Mouse (Mus musculus) gastrocnemius, postnatal 10 days (tissue): Measurements from ENCODE around the gene Morn4. TPM values are rescaled to one million over a fixed set of nuclear protein-coding genes. Genes with fewer than 3 reads are reported as not detected.

Experiments used
- DNase-seq: peaks from one replicate; pipeline ENCODE4 v3.0.0; 2021; ENCODE audit warnings: mixed read lengths
- long read RNA-seq, 2 experiments: library from polyadenylated mRNA; stranded (forward); transcript quantifications; one replicate each; pipeline ENCODE4 v2.0.0; 2021
- total RNA-seq, 2 experiments: library from RNA; stranded (reverse); gene quantifications; 2 replicates each; pipeline ENCODE4 v1.2.3; 2021

Gene Morn4
- total RNA-seq: 1 to 10 TPM; 1.8 to 2.6 TPM
- long read RNA-seq, experiment 1: 0 reads
- long read RNA-seq, experiment 2, partial matches to known transcripts: 0 of 1 reads
- long read RNA-seq, experiment 2, other reads (novel, unspliced or antisense): 1 of 1 reads

DNA sequence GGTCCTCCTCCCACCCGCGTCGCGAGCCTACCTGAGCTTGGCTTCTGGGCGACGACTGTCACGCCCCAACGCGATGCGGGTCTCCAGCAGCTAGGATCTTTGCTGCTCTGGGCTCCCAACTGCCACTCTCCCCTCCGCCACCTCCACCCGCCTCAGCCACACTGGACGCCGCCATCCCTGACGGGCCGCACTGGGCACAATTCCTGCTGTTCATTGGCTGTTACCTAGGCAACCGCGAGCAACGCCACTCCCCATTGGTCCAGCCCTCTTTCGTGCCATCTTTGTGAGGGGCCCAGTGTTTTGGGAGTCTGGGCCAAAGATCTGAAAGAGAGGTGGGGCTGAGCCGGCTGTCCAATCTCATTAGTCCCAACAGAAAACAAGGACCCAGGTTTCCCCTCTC lies at the start of gene Morn4:
Gene Morn4 (minus strand): TSS at position 192 of the 400 bp plus-strand sequence.
- DNase-seq: peak; percentile 65

DNA sequence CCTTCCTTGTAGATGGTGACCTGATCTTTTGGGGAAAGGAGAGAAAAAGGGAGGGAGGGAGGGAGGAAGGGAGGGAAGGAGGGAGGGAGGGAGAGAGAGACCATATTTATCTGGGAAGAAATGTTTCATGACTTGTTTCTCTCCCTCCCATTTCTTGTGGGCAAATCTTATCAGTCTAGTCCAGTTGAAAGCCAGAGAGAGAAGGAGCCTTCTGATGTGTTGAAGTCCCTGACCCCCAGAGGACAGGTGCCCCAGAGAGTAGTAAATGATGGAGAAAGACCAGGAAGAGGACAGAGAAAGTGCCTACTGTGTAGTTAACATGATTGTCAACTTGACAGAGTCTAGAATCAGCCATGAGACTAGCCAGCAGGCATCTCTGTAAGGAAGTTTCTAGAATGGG lies 48.9 kb upstream of the Morn4 start:
- no peak for DNase-seq

DNA sequence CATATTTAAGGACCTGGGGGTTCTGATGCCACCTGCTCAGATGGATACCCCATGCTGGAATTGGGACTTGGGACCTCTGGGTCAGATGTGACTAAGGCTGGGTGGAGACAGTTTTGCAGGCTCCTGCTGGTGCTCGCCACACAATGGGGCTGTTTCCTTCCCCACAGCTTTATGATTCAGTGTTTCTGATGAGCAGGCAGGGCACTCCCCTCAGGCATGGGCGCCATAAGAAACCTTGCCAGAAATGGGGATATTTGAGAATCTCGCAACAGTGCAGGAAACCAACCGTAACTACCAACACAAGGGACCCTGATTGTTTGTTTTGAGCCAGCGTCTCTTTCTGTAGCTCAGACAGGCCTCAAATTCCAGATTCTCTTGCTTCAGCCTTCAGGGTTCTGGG lies 44.9 kb upstream of the Morn4 start:
- DNase-seq: no peak

DNA sequence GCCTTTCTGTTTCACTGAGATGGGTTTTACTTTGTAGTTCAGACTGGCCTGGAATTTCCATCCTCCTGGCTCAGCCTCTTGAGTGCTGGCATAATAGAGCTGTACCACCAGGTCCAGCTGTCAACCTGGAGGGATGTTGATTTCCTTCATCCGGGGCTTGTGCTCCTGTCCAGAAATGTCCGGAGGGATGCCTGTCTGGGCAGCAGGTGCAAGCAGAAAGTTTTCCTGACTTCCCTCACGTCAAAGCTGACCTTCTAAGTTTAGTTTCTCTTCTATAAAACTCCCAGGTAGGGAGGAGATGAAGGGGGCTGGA lies 44.1 kb upstream of the Morn4 start:
- no peak for DNase-seq

DNA sequence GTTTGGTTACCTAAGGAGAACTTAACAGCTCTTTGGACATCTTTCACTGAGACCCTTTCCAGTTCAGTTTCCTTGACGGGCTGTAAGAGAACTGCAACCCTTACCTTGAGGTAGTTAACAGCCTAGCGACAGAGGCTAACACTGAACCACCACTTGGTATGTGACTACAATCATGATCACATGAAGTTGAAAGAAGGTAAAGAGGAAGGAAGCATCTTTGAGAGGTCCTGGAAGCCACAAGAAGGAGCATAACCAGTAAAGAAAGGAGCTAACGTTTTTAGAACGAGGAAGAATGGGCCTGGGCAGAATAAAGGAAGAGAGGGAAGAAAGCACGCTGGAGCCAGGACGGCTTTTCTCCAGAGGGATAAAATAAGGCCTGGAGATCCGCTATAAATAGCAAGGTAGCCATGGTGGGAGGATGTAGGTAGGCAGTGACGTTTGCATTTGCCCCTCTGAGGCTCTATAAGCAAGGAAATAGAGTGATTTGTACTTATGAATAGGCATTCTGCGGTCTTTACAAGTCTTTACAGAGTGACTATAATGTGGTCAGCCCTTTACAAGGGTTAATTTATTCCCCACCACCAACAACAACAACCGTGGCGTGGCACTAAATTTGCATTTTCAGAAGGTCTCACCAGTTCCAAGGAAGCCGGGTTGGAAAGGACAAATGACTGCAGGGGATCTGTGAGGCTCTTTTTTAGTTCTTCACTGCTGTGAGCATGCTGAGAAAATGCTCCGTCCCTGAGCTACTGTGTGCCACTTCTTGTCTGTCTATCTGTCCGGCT lies 43.5 kb upstream of the Morn4 start:
- DNase-seq: no peak

DNA sequence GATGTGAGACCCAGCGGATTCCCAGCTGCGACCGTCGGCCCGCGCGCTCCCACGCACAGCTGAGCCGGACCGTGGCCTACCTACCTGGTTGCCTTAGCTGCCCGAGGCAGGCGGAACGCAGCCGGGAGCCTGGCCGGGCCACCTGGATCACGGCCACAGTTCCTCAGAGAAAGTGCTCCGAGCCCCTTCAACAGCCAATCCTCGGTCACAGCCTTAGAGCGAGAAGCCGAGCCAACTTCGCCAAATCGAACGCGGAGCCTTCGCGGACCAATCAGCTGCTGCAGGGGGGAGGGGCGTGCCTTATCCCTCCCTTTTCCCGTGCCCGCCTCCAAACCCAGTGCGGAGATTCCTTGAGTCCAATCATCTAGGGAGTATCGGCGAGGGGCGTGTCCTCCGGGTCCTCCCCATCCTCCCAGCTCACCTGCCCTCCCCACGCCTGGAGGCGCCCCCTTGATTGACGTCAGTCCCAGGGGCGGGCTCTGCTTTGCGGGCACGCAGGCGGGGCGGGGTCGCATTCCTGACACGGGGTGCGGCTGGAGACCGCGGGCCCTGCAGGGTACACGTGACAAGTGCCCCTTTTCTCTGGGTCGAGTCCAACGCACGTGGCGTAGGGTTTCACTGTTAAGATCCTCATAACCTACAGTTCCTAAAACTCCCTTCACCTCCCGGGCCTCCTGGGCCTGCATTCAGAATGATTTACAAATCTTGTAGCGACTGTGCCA lies 42.8 kb upstream of the Morn4 start, which contains the start of gene Avpi1:
Gene Avpi1 (minus strand): TSS at position 273 of the 722 bp plus-strand sequence.
- peak; percentile 92 for DNase-seq

DNA sequence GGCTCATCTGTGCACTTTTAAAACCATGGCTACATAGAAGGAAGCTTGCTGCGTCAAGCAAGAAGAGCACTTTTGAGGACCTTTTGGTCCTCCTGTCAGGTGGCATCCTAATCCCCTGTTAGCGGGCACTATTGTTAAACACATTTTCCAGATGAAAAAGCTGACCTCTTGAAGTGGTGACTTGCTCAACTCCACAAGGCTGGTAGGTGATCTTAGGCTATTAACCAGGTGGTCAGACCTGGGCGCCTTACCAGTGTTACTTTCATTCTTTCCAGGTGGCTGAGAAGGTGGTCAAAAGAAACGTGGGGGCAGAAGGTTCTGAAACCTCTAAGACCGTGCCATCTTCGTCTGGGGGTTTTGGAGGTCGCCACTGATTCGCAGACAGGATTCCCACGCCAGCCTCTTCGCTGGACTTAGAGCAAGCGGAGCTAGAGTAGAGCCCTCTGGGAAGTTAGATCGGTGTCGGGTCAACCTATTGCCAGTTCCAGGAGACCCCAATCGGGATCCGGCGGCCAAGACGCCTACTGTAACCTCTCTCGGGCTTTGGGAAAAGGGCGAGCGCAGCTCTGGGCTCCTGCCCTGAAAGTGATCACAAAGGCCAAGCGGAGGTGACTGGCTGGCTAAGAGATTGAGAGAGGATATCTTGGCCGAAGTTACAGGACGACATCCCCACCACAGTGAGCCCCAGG lies 42.0 kb upstream of the Morn4 start:
- no peak for DNase-seq

DNA sequence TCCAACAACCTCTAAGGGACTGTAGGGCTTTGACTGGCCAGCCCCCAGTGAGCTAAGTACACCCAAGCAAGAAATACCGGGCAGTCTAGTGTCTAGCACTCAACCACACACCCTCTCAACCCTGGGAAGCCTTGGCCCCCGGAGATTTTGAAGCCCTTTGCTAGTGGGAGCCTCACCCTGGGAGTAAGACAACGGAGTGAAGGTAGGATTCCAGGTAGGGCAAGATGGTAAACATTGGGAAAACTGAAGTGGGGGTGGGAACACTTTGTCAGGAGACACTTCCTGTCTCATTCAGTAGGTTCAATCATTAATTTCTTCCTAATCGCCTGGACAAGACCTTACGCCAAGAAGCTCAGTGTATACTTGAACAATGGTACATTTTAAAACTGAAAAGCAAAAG lies 40.9 kb upstream of the Morn4 start:
- DNase-seq: no peak

DNA sequence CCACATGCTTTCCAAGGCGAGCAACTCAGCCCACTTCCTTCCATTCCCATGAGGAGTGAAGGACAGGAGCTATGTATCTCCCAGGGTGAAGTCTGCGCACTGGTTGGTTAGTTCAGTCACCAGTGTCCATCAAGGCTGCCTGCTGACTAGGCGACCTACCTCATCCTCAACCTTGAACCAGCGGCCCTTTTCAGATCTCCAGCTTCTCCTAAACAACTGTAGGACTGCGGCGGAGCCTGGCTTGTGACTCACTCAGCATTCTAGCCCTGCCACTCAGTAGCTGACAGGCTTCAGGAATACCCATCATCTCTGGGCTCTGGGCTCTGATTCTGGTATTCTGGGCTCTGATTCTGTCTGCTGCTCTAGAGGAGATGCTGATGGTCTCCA lies 40.1 kb upstream of the Morn4 start:
- DNase-seq: no peak

DNA sequence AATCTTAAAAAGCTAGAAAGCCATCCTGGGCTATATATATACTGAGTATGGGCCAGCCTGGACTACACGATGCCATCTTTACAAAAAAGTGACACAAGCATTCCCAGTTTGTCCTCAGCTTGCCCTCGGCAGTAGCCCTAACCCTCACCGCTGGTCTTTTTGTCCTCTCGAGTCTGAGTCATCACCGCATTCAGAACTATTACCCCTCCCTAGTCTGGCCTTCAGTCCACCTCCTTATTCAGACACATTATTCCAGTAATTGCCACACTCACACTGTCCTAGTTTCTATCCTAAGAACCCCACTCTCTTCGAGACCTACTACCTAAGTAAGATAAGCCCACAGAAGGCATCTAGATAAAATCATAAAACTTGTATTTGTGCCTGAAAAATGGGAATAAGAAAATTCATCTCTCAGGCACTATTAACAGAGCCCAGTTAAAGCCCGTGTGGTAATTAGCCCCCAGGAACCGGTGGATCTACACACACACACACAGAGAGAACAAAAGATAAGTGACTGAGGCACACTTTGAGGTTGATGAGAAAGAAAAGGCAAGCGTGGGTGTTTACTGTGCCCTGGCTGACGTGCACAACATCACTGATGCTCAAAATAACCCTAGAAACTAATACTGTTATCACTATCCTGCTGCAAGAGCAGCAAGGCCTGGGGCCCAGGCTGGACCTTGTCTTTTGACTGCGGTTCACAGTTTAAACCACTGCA lies 39.5 kb upstream of the Morn4 start:
- DNase-seq: no peak

DNA sequence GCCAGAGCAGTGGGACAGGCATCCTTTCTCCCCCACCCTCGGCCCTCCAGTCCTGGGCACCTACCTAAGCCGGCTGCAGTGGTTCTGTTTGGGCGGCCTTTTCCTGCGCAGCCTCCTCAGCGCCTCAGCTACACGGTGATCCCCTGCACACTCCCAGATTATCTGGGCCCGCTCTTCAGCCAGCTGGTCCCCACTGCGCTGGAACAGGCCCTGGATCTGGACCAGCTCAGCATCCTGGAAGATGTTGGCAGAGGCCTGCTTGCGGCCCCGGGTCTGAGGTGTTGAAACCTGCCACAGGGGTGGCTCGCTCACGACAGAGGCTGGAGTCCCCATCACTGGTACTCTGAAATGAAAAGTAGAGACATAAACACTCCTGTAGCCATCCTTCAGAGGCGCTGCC lies 38.5 kb upstream of the Morn4 start:
- no peak for DNase-seq

DNA sequence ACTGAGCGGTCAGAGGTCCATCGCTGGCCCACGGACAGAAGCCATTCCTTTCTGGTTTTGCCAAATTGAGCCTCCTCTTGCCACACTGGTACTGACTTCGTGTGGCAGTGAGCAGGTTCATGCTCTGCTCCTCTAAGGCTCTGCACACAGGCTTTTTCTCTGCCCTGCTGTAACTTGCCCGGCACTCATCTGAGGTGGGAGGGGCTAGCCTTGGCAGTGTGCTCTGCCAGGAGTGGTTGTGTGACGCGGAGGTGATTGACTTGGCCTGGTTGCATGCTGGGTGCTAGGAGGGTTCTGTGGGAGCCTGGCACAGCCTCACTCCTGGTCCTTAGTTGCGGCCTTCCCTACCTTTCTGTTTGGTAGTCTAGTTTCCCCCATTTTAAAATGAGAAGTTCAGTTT lies 34.3 kb upstream of the Morn4 start:
- no peak for DNase-seq

DNA sequence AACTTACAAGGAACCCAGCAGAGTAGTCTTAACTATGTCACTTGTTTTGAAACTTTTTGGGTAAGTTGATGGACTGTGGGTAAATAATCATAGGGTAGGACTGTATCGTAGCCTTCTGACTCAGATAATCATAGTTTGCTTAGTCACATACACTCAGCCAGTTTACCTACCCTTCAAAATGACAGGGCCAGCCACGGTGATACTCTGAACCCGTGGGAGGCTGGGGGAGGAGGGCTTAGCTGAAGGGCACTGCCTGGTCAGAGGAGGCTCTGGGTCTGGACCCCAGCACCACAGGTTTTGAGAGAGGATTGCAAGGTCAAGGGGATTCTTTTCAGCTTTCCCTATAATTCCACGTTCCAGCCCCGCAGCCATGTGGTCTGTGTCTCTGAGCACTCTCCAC lies 32.4 kb upstream of the Morn4 start:
- no peak for DNase-seq

DNA sequence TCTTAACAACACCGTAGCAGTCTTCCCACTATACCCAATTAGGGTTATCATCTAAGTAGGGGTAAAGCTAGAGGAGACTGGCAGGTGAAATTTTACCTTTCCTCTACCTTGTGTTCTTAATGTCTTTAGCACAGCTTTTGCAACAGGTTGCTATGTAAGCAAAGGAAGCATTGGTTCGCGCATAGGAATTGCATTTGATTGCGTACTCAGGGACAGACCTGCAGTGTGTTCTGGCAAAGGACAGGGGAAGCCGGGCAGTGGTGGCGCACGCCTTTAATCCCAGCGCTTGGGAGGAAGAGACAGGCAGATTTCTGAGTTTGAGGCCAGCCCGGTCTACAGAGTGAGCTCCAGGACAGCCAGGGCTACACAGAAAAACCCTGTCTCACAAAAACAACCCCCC lies 32.0 kb upstream of the Morn4 start:
- no peak for DNase-seq

DNA sequence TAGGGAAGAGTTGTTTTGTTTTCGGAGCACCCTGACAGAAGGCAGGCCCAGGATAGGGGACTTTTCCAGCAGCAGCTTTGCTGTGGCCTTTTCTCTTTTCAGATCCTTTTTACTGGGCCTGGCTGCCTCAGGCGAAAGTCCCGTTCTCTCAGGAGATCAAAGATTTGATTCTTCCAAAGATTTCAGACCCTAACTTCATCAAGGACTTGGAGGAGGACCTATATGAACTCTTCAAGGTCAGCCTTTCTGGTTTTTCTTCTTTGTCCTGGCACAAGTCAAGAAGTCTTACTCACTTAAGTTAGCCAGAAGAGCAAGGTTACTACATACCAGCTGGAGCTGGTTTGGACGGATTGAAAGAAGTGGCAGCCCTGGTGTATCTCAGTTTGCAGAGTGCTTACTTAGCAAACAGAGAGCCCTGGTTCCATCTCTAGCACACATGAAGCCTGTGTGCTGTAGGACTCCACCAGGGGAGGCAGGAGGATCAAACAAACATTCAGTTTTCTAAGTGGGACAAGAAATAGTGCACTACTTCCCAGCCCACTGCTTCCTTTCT lies 29.7 kb upstream of the Morn4 start:
- no peak for DNase-seq

DNA sequence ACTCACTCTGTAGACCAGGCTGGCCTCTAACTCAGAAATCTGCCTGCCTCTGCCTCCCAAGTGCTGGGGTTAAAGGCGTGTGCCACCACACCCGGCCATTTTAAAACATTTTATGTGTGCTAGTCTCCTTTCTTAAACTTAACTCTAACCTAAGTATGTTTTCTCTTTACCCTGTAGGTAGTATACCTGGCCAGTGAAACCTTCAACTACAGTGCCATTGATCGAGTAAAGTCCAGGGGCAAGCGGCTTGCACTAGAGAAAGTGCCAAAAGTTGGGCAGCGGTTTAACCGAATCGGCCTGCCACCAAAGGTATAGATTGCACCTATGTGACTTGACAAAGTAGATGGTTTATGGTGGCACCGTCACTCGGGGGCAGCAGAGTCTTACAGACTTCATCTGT lies 18.5 kb upstream of the Morn4 start:
- DNase-seq: no peak

DNA sequence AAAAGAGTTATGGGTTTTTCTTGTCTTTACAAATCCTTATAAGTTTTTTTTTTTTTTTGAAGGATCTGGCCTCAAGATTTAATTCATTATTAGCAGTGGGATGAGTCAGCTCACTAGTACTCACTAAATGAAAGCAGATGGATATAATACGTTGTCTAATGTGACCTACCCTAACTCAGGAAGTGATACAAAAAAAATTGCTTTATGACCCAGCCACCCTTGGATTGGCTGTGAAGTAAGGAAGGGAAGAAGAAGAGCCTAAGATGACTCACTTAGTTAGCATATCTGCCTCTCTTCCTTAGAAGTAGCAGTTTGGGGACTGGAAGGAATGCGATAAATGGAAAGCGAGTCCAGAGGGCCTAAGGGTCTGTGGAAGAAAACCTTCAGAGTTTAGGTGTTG lies 13.2 kb upstream of the Morn4 start:
- DNase-seq: no peak

DNA sequence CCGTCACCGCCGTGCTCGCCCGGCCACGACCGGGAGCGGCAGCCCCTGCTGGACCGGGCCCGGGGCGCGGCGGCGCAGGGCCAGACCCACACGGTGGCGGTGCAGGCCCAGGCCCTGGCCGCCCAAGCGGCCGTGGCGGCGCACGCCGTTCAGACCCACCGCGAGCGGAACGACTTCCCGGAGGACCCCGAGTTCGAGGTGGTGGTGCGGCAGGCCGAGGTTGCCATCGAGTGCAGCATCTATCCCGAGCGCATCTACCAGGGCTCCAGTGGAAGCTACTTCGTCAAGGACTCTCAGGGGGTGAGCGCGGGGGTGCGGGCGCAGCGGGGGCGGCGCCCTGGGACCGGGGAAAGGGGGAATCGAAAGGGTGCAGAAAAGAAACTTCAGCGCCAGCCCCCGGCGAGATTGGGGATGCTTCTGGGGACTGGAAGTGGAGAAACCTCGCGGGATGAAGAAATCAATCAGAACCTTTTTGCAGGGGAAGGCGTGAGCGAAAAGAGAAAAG lies 4.5 kb upstream of the Morn4 start:
- no peak for DNase-seq

DNA sequence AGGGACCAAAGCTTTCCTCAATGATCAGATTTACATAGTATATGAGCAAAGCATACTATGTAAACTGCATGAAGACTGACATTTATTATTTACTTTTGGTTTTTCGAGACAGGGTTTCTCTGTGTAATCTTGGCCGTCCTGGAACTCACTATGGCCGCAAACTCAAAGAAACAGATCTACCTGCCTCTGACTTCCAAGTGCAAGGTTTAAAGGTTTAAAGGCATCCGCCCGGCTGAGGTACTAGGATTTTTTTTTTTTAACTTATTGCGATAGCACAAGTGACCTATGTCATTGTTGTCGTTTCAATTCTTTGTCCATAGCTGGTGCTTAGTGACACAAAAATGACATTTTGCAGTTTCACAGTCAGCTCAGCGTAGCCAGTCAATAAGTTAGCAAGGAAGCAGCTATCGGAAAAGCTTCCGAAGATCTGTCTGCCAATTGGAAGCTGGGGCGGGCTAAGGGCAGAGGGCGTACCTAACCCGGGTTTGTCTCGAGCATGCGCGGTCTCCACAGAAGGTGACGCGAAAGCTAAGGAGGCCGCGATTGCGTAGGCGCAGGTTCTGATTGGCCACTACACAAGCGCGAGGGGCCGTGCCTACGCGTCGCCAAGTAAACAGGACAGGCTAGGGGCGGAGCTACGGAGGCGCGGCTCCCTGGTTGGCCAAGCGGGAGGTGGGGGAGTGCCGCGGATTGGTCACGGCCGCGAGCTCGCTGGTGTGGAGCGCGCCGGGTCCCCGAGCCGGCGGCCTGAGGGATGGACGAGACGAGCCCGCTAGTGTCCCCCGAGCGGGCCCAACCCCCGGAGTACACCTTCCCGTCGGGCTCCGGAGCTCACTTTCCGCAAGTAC lies 3.8 kb upstream of the Morn4 start, which contains the start of gene Pi4k2a:
Gene Pi4k2a (plus strand): TSS at position 723 of the 848 bp plus-strand sequence.
- peak; percentile 95 for DNase-seq

DNA sequence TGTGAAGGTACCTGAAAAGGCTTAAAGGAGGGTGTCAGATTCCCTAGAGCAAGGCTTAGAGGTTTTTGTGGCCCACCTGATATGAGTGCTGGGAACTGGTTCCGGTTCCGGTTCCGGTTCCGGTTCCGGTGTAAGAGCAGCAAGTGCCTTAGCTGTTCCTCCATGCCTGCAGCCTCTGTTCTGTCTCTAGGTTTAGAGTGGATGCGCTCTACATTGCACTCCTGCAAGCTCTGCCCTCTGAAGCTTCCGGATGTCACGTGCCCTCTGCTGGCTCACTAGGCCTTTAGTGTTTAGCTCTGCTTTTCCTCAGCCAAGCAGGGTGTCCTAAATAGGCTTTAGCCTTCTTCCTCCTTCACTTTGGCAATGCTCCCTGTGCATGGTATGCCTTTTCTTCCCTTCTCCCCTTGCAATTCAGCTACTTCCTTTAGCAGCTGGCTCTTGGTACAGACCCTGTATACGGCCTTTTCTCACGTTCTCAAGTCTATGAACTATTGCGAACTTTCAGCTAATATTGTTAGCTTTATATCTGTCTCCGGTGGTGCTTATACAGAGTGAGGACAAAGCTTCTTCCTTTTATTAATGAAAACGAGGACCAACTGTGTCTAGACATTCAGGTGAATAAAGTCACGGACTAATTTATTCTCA lies 3.1 kb upstream of the Morn4 start:
- peak; percentile 25 for DNase-seq
